ENCODE assay signal across 11 mouse cellular contexts in genomic region chr1:52793692-52794091, GRCm38 (mm10). TPM values are rescaled to one million over a fixed set of nuclear protein-coding genes. Genes with fewer than 3 reads are reported as not detected.
DNase-seq lines count a peak whose midpoint lies in the region; ATAC-seq and TF ChIP-seq lines count a peak whose summit lies in the region.
"Had no signal": no experiment of that assay in that cellular context is flagged by ENCODE, and none has a peak within 500 bp of the region (broad histone marks: within the 10 kb centered on the region; RNA-seq: fewer than 3 reads in every experiment).

No protein-coding gene starts in this region.

- H3K9me3 ChIP-seq in hindbrain, postnatal 0 days (ENCODE audit: low read length), result no peaks in the 10 kb centered on the region
- no peaks in the 10 kb centered on the region for H3K9me3 ChIP-seq in hindbrain, embryonic 16.5 days (ENCODE audit: control insufficient read depth, low read length)
- H3K9me3 ChIP-seq in midbrain, postnatal 0 days (ENCODE audit: low read length), result no peaks in the 10 kb centered on the region
- H3K9me3 ChIP-seq in midbrain, embryonic 15.5 days, result no peaks in the 10 kb centered on the region
- H3K9me3 ChIP-seq: kidney, embryonic 15.5 days had no signal

- H3K27me3 ChIP-seq in hindbrain, postnatal 0 days (ENCODE audit: insufficient read depth, low read length), result no peaks in the 10 kb centered on the region
- H3K27me3 ChIP-seq in hindbrain, embryonic 16.5 days (replicated peaks; ENCODE audit: control insufficient read depth, insufficient read depth, low read length), result no peaks in the 10 kb centered on the region
- H3K27me3 ChIP-seq in midbrain, postnatal 0 days (ENCODE audit: insufficient read depth, low read length), result no peaks in the 10 kb centered on the region
- H3K27me3 ChIP-seq in midbrain, embryonic 15.5 days (replicated peaks), result no peaks in the 10 kb centered on the region
- no peaks in the 10 kb centered on the region for H3K27me3 ChIP-seq in splenic B cell, adult 2 months (ENCODE audit: control insufficient read depth, insufficient read depth, low read length, poor library complexity, severe bottlenecking)
- H3K27me3 ChIP-seq: kidney, embryonic 15.5 days had no signal

- intact Hi-C loops in heart, postnatal 14 days (cut with DNase I), result no loop called here

- TF ChIP-seq CTCF in hindbrain, postnatal 0 days (IDR thresholded peaks at IDR 0.05; ENCODE audit: low read depth), result peak; percentile 52
- TF ChIP-seq CTCF in midbrain, postnatal 0 days (IDR thresholded peaks at IDR 0.05), result peak; percentile 59

- H3K4me3 ChIP-seq in hindbrain, postnatal 0 days (ENCODE audit: low read length), result no peak overlapping the region
- no peak overlapping the region for H3K4me3 ChIP-seq in hindbrain, embryonic 16.5 days (ENCODE audit: low read length)
- H3K4me3 ChIP-seq in midbrain, postnatal 0 days (ENCODE audit: low read depth, low read length), result no peak overlapping the region
- no peak overlapping the region for H3K4me3 ChIP-seq in midbrain, embryonic 15.5 days
- H3K4me3 ChIP-seq: erythroblast, embryonic 14.5 days; kidney, embryonic 15.5 days had no signal

- DNase-seq in hindbrain, postnatal 0 days (ENCODE audit: low spot score), result peak; percentile 4
- no peak for DNase-seq in midbrain, postnatal 0 days (ENCODE audit: low spot score)
- DNase-seq in T-cell, adult 2 months (ENCODE audit: low spot score), result peak; percentile 13
- peak; percentile 23 for DNase-seq in splenic B cell, adult 2 months (ENCODE audit: low read depth, low spot score)
- DNase-seq in heart, postnatal 14 days, result no peak
- DNase-seq: heart, adult 18-20 months; thymus, postnatal 36 days had no signal

- peak; percentile 29; the same call in 1 of the 2 replicates for ATAC-seq in hindbrain, postnatal 0 days
- ATAC-seq in hindbrain, embryonic 16.5 days, result no peak
- ATAC-seq in midbrain, postnatal 0 days (ENCODE audit: low FRiP score), result no peak
- ATAC-seq in midbrain, embryonic 15.5 days (replicated peaks), result no peak

- 77% methylated on average over 3 of the region's 3 CpGs for WGBS in hindbrain, postnatal 0 days
- WGBS in hindbrain, embryonic 16.5 days, result 85% methylated on average over 3 of the region's 3 CpGs
- WGBS in midbrain, postnatal 0 days, result 83% methylated on average over 3 of the region's 3 CpGs
- 90% methylated on average over 3 of the region's 3 CpGs for WGBS in midbrain, embryonic 15.5 days

- H3K27ac ChIP-seq in hindbrain, postnatal 0 days, result no peak overlapping the region
- H3K27ac ChIP-seq in hindbrain, embryonic 16.5 days (ENCODE audit: low read depth, low read length), result no peak overlapping the region
- H3K27ac ChIP-seq in midbrain, postnatal 0 days (ENCODE audit: low read depth, low read length), result no peak overlapping the region
- H3K27ac ChIP-seq in midbrain, embryonic 15.5 days, result no peak overlapping the region

- no peak overlapping the region for H3K9ac ChIP-seq in hindbrain, postnatal 0 days (replicated peaks; ENCODE audit: low read length)
- no peak overlapping the region for H3K9ac ChIP-seq in hindbrain, embryonic 16.5 days (ENCODE audit: low read depth, low read length)
- H3K9ac ChIP-seq in midbrain, postnatal 0 days (replicated peaks; ENCODE audit: low read length, poor library complexity, severe bottlenecking), result no peak overlapping the region
- no peak overlapping the region for H3K9ac ChIP-seq in midbrain, embryonic 15.5 days
- H3K9ac ChIP-seq: kidney, embryonic 15.5 days had no signal

- no peaks in the 10 kb centered on the region for H3K4me1 ChIP-seq in hindbrain, postnatal 0 days (ENCODE audit: insufficient read depth, low read length)
- H3K4me1 ChIP-seq in hindbrain, embryonic 16.5 days (ENCODE audit: control insufficient read depth, insufficient read depth, low read depth, low read length), result no peaks in the 10 kb centered on the region
- no peaks in the 10 kb centered on the region for H3K4me1 ChIP-seq in midbrain, postnatal 0 days (ENCODE audit: insufficient read depth, low read length)
- no peaks in the 10 kb centered on the region for H3K4me1 ChIP-seq in midbrain, embryonic 15.5 days

- H3K36me3 ChIP-seq in hindbrain, postnatal 0 days (ENCODE audit: insufficient read depth, low read length), result peaks cover 32% of the 10 kb centered on the region
- peaks cover 16% of the 10 kb centered on the region for H3K36me3 ChIP-seq in hindbrain, embryonic 16.5 days (ENCODE audit: control insufficient read depth, insufficient read depth, low read length)
- peaks cover 39% of the 10 kb centered on the region for H3K36me3 ChIP-seq in midbrain, postnatal 0 days (ENCODE audit: insufficient read depth, low read length)
- peaks cover 10% of the 10 kb centered on the region; the same call in 1 of the 2 replicates for H3K36me3 ChIP-seq in midbrain, embryonic 15.5 days (replicated peaks)
- H3K36me3 ChIP-seq in splenic B cell, adult 2 months (ENCODE audit: control insufficient read depth, insufficient read depth, low read length, poor library complexity, severe bottlenecking), result peaks cover 10% of the 10 kb centered on the region

- H3K4me2 ChIP-seq in hindbrain, postnatal 0 days (ENCODE audit: low read depth, low read length), result no peak overlapping the region
- H3K4me2 ChIP-seq in hindbrain, embryonic 16.5 days (ENCODE audit: low read length), result no peak overlapping the region
- H3K4me2 ChIP-seq in midbrain, postnatal 0 days (ENCODE audit: low read depth, low read length, poor library complexity, severe bottlenecking), result no peak overlapping the region
- no peak overlapping the region for H3K4me2 ChIP-seq in midbrain, embryonic 15.5 days
- H3K4me2 ChIP-seq: kidney, embryonic 15.5 days had no signal

RNA-seq across cellular contexts. Expression of gene Inpp1, which starts 23.8 kb away (rescaled TPM):
- total RNA-seq in hindbrain, postnatal 0 days (2014; rRNA removed), result 26.6 and 41.7 TPM in 2 replicates
- polyA plus RNA-seq in hindbrain, postnatal 0 days (2015; fragmentation: Nextera tagmentation; extraction: Ambion mirVana), result 39.2 and 44.0 TPM in 2 replicates
- 44.3 and 44.7 TPM in 2 replicates for polyA plus RNA-seq in hindbrain, embryonic 16.5 days (2015; fragmentation: Nextera tagmentation; extraction: Ambion mirVana)
- 43.0 and 49.8 TPM in 2 replicates for total RNA-seq in midbrain, postnatal 0 days (2014; rRNA removed)
- polyA plus RNA-seq in midbrain, postnatal 0 days (2015; fragmentation: Nextera tagmentation; extraction: Ambion mirVana), result 45.8 and 46.8 TPM in 2 replicates
- polyA plus RNA-seq in midbrain, embryonic 15.5 days (2015; fragmentation: Nextera tagmentation; extraction: Ambion mirVana), result 36.8 and 39.6 TPM in 2 replicates
- total RNA-seq in heart, postnatal 14 days (2021), result 10 to 100 TPM; 19.3 to 20.0 TPM

RNA-seq across cellular contexts. Expression of gene Hibch, which starts 51.0 kb away (rescaled TPM):
- total RNA-seq in hindbrain, postnatal 0 days (2014; rRNA removed), result 17.0 and 18.0 TPM in 2 replicates
- polyA plus RNA-seq in hindbrain, postnatal 0 days (2015; fragmentation: Nextera tagmentation; extraction: Ambion mirVana), result 20.9 and 22.9 TPM in 2 replicates
- 29.0 and 29.3 TPM in 2 replicates for polyA plus RNA-seq in hindbrain, embryonic 16.5 days (2015; fragmentation: Nextera tagmentation; extraction: Ambion mirVana)
- total RNA-seq in midbrain, postnatal 0 days (2014; rRNA removed), result 13.5 and 23.1 TPM in 2 replicates
- 20.2 and 20.9 TPM in 2 replicates for polyA plus RNA-seq in midbrain, postnatal 0 days (2015; fragmentation: Nextera tagmentation; extraction: Ambion mirVana)
- polyA plus RNA-seq in midbrain, embryonic 15.5 days (2015; fragmentation: Nextera tagmentation; extraction: Ambion mirVana), result 30.6 and 32.4 TPM in 2 replicates
- total RNA-seq in heart, postnatal 14 days (2021), result 10 to 100 TPM; 69.5 to 74.9 TPM

Comparison
In these comparisons a context has a peak if more than half of its experiments do, and no peak if none do; other contexts are left out.
1. DNase-seq: peak in hindbrain, postnatal 0 days (single experiment), T-cell, adult 2 months (single experiment) and splenic B cell, adult 2 months (single experiment); none in midbrain, postnatal 0 days (single experiment) and heart, postnatal 14 days (0 of 2).